Mouse (Mus musculus) spleen, adult 2 months (tissue): ENCODE data around the gene Mark1.

ENCODE experiments used
- CTCF ChIP-seq: fragments of 200-500 bp; IDR thresholded peaks from 2 replicates; pipeline ENCODE4 v1.5.1; 2011; ENCODE audit warnings: mild to moderate bottlenecking, inconsistent platforms; ENCODE audit not compliant: insufficient read depth, insufficient read length, insufficient replicate concordance; ENCODE audit errors: extremely low read depth
- POLR2A ChIP-seq: fragments of 200-500 bp; IDR thresholded peaks from 2 replicates; pipeline ENCODE4 v1.6.1; 2011; ENCODE audit warnings: low read depth, low read length, inconsistent platforms

DNA sequence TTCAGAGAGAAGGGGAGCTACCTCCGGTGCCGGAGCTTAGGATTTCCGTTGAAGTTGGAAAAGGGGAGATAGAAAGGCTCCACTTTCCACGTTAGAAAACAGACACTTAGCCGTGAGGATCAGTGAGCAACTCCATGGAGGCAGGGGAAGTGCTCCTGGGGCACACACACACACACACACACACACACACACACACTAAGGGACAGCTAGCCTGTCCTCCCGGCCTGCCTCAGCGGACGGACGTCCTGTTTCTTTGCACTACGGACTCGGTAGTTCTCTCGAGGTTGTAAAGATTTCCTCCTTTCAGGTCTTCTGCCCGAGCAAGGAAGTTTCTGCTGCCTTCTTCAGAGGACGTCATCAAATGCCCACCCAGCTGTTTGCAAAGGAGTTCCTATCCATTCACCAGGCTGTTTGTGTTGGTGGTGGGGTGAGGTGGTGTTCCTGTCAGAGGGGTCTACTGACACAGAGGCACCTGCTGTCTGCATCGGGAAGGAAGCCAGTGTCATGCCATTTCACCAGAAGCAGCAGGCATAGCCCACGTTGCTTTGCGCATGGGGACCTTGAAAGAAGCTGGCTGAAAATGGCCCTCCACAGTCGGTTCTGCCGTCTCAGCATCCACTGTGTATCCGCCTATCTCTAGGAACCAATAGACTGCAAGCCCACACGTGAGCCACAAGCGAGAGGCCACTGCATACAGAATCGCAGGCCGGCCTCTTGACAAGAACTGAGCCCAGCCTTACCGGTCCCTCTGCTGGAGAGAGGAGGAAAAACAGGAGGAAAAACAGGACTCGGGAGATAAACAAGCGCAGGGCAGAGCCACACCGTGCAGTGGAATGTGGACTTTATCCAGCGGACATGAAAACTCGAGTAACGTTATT is 147.4 kb downstream of the Mark1 start:
- TF ChIP-seq CTCF (peak; percentile 32; the same call in 1 of the 2 replicates), POLR2A (no peak)
